Mouse (Mus musculus): ENCODE measurements around the gene A430005L14Rik.
A peak's percentile ranks its signal among the peaks of the same experiment; 100 is the strongest.
"Not testable (repeated sequence)": the region's sequence is repeated elsewhere in the genome, so short reads cannot be mapped to it uniquely, and the experiment has no call there.

Gene A430005L14Rik

GRCm38 (mm10) chr4:153956569-153957405 is at the start of gene A430005L14Rik:
Gene A430005L14Rik, plus strand, starts transcription at chr4:153957237.
- DNase-seq (ENCODE audit: low read depth, low spot score) = peak; percentile 92

- DNase-seq (ENCODE audit: low read depth, low spot score) = no peak
Measured at GRCm38 (mm10) chr4:153907573-153907972, 49.5 kb upstream of the A430005L14Rik start.

- DNase-seq (ENCODE audit: low read depth, low spot score) = no peak
Measured at GRCm38 (mm10) chr4:153913635-153914034, 43.4 kb upstream of the A430005L14Rik start.

GRCm38 (mm10) chr4:153917773-153918500 is 39.1 kb upstream of the A430005L14Rik start:
- DNase-seq (ENCODE audit: low read depth, low spot score) = no peak

GRCm38 (mm10) chr4:153920517-153921233 is 36.4 kb upstream of the A430005L14Rik start:
- no peak for DNase-seq (ENCODE audit: low read depth, low spot score)

GRCm38 (mm10) chr4:153922090-153922489 is 34.9 kb upstream of the A430005L14Rik start:
- not testable (repeated sequence) for DNase-seq (ENCODE audit: low read depth, low spot score)

GRCm38 (mm10) chr4:153928772-153929299 is 28.2 kb upstream of the A430005L14Rik start:
- DNase-seq (ENCODE audit: low read depth, low spot score) = no peak

GRCm38 (mm10) chr4:153929425-153929824 is 27.6 kb upstream of the A430005L14Rik start:
- DNase-seq (ENCODE audit: low read depth, low spot score) = no peak

- no peak for DNase-seq (ENCODE audit: low read depth, low spot score)
Measured at GRCm38 (mm10) chr4:153929921-153930320, 27.1 kb upstream of the A430005L14Rik start.

- peak; percentile 41 for DNase-seq (ENCODE audit: low read depth, low spot score)
Measured at GRCm38 (mm10) chr4:153943243-153943642, 13.8 kb upstream of the A430005L14Rik start.

GRCm38 (mm10) chr4:153944261-153944660 is 12.8 kb upstream of the A430005L14Rik start:
- no peak for DNase-seq (ENCODE audit: low read depth, low spot score)

- DNase-seq (ENCODE audit: low read depth, low spot score) = no peak
Measured at GRCm38 (mm10) chr4:153945741-153946140, 11.3 kb upstream of the A430005L14Rik start.

GRCm38 (mm10) chr4:153950372-153950771 is 6.7 kb upstream of the A430005L14Rik start:
- DNase-seq (ENCODE audit: low read depth, low spot score) = peak; percentile 59

GRCm38 (mm10) chr4:153951150-153951549 is 5.9 kb upstream of the A430005L14Rik start:
- no peak for DNase-seq (ENCODE audit: low read depth, low spot score)

GRCm38 (mm10) chr4:153951692-153952091 is 5.3 kb upstream of the A430005L14Rik start:
- no peak for DNase-seq (ENCODE audit: low read depth, low spot score)

GRCm38 (mm10) chr4:153955651-153956050 is 1.4 kb upstream of the A430005L14Rik start:
- DNase-seq (ENCODE audit: low read depth, low spot score) = no peak

- DNase-seq (ENCODE audit: low read depth, low spot score) = peak; percentile 54
Measured at GRCm38 (mm10) chr4:153957444-153958250, 610 bp downstream of the A430005L14Rik start.

- DNase-seq (ENCODE audit: low read depth, low spot score) = no peak
Measured at GRCm38 (mm10) chr4:153962631-153963030, 5.6 kb downstream of the A430005L14Rik start.

GRCm38 (mm10) chr4:153966651-153967050 is 9.6 kb downstream of the A430005L14Rik start:
- no peak for DNase-seq (ENCODE audit: low read depth, low spot score)

- DNase-seq (ENCODE audit: low read depth, low spot score) = no peak
Measured at GRCm38 (mm10) chr4:153967556-153967955, 10.5 kb downstream of the A430005L14Rik start.

GRCm38 (mm10) chr4:153968063-153968462 is 11.0 kb downstream of the A430005L14Rik start:
- no peak for DNase-seq (ENCODE audit: low read depth, low spot score)

Data from 3T3-L1 (cell line).